Mouse (Mus musculus): Measurements from ENCODE around the gene Ttll13.

- TF ChIP-seq CTCF (IDR thresholded peaks at IDR 0.05; ENCODE audit: insufficient read depth, low read length) (no peak), POLR2A (IDR thresholded peaks at IDR 0.05; ENCODE audit: borderline replicate concordance, extremely low read depth, low read depth, low read length) (no peak)
Observed at GRCm38 (mm10) chr7:80299568-80299967, 53.4 kb downstream of the Ttll13 start.

All from lung, adult 2 months (tissue).